Mouse (Mus musculus) hindbrain, embryonic 11.5 days (tissue): ENCODE measurements at regions not wholly inside any gene's neighbourhood (a gene's known extent, or its start where the extent isn't known, plus 50 kb on each side); places are given as distances from the start of the nearest gene placed in this dataset.

Experiments
- ATAC-seq: fragments of 200-750 bp; cut with Nextera tagmentation; 2 replicates; pipeline ENCODE4 v1.8.0; 2017; ENCODE audit warnings: mild to moderate bottlenecking, moderate TSS enrichment, moderate library complexity; ENCODE audit not compliant: low FRiP score
- DNase-seq: peaks from one replicate; pipeline ENCODE4 v3.0.0-alpha.2; 2015; ENCODE audit warnings: low spot score
- H3K27ac ChIP-seq: fragments of 300-500 bp; sonication (generic); 2 replicates; pipeline ENCODE4 v1.5.1; 2014; ENCODE audit warnings: mild to moderate bottlenecking, low read depth, low read length
- H3K27me3 ChIP-seq: fragments of 300-500 bp; sonication (generic); 2 replicates; pipeline ENCODE4 v1.6.1; 2014; ENCODE audit warnings: mild to moderate bottlenecking, low read length, moderate library complexity, mixed read lengths; ENCODE audit not compliant: control insufficient read depth, insufficient read depth
- H3K36me3 ChIP-seq: fragments of 300-500 bp; sonication (generic); 2 replicates; pipeline ENCODE4 v1.6.1; 2014; ENCODE audit warnings: mild to moderate bottlenecking, low read length, moderate library complexity, mixed read lengths; ENCODE audit not compliant: control insufficient read depth, insufficient read depth
- H3K4me1 ChIP-seq: fragments of 300-500 bp; sonication (generic); replicated peaks from 2 replicates; pipeline ENCODE4 v1.6.1; 2014; ENCODE audit warnings: low read length, mixed read lengths; ENCODE audit not compliant: control insufficient read depth, insufficient read depth
- H3K4me2 ChIP-seq: fragments of 300-500 bp; sonication (generic); replicated peaks from 2 replicates; pipeline ENCODE4 v1.6.1; 2014; ENCODE audit warnings: mild to moderate bottlenecking, low read depth, low read length
- H3K4me3 ChIP-seq: fragments of 300-500 bp; sonication (generic); 2 replicates; pipeline ENCODE4 v1.5.1; 2014; ENCODE audit warnings: low read depth, low read length
- H3K9ac ChIP-seq: fragments of 300-500 bp; sonication (generic); 2 replicates; pipeline ENCODE4 v1.6.1; 2014; ENCODE audit warnings: low read depth, low read length
- H3K9me3 ChIP-seq: fragments of 300-500 bp; sonication (generic); 2 replicates; pipeline ENCODE4 v1.6.1; 2016; ENCODE audit warnings: low read length; ENCODE audit not compliant: control insufficient read depth
- WGBS: fragments of 180-500 bp; shearing (Covaris S2); extraction: QIAGEN DNeasy Blood & Tissue Kit; methylation state at CpG from one replicate; pipeline ENCODE4 v1.1.7; 2014; 5-methylcytosine and 5-hydroxymethylcytosine counted together

DNA sequence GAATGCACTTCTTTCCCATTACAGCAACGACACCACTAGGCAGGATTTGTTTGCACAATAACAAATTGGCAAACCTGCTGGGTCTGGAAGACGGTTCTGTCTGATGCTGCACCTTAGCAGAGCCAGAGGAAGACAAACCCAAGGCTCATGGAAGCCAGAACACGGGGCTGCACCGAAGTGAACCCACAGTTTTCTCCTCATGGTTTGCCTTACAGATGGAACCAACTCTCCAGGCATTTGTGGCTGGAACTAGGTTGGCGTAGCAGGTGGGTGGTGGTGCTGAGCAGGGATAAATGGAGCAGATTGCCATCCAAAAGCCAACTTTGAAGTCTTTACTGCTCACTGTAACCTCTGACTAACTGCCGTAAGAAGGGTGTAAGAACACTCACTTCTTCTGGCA, 408.4 kb upstream of the Gm6657 start:
- DNase-seq (no peak), ATAC-seq (no peak)
- H3K4me2 ChIP-seq, result no peak overlapping the region
- H3K36me3 ChIP-seq, result no peaks in the 10 kb centered on the region
- no peaks in the 10 kb centered on the region for H3K9me3 ChIP-seq
- H3K4me1 ChIP-seq, result peaks cover 3% of the 10 kb centered on the region; the same call in 1 of the 2 replicates
- no peak overlapping the region for H3K9ac ChIP-seq
- no peak overlapping the region for H3K27ac ChIP-seq
- no peak overlapping the region for H3K4me3 ChIP-seq
- H3K27me3 ChIP-seq, result no peaks in the 10 kb centered on the region
- 82% methylated on average over 6 of the region's 6 CpGs for WGBS

DNA sequence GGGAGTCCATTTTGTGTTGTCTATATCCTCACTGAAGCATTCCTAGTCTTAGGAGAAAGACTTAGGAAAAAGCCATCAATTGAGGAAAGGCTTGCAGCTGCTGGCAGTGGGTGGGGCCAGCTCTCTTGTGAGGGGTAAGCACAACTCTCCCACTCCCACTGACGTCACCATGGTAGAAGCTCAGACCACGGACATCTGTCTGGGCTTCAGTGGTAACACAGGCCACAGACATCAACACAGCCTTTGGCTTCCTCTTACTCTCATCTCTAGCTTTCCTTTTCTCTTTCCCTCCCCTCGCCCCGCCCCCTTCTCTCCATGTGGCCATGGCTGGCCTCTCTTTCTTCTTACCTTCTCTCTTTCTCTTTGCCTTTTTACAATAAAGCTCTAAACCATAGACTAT, 407.4 kb upstream of the Gm6657 start:
- Histone ChIP-seq H3K4me1 (peaks cover 3% of the 10 kb centered on the region; the same call in 1 of the 2 replicates), H3K36me3 (no peaks in the 10 kb centered on the region), H3K9ac (no peak overlapping the region), H3K27ac (no peak overlapping the region), H3K4me3 (no peak overlapping the region), H3K27me3 (no peaks in the 10 kb centered on the region), H3K9me3 (no peaks in the 10 kb centered on the region), H3K4me2 (no peak overlapping the region)
- no peak for DNase-seq
- ATAC-seq, result no peak
- WGBS, result 57% methylated on average over 4 of the region's 4 CpGs

DNA sequence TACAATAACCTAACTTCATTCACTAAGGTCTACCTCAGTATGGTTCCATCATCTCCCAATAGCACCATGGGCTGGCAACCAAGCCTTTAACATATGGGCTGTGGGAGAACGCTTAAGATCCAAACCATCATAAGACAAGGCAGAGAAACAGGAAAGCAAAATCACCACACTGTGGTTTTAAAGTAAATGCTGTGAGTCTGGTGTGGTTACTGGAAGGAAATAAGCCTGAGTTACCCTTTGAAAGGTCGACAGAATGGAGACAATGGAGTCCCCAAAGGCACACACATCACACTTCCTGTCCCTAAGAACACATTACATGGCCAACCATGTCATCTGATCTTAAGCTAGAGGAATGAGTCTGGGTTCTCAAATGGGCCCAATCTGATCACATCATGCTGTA, 405.8 kb upstream of the Gm6657 start:
- H3K4me2 ChIP-seq, result no peak overlapping the region
- no peak overlapping the region for H3K9ac ChIP-seq
- no peaks in the 10 kb centered on the region for H3K27me3 ChIP-seq
- no peaks in the 10 kb centered on the region for H3K9me3 ChIP-seq
- DNase-seq (no peak), ATAC-seq (no peak)
- H3K36me3 ChIP-seq, result no peaks in the 10 kb centered on the region
- peaks cover 3% of the 10 kb centered on the region; the same call in 1 of the 2 replicates for H3K4me1 ChIP-seq
- WGBS, result 78% methylated on average over 2 of the region's 2 CpGs
- no peak overlapping the region for H3K27ac ChIP-seq
- H3K4me3 ChIP-seq, result no peak overlapping the region

DNA sequence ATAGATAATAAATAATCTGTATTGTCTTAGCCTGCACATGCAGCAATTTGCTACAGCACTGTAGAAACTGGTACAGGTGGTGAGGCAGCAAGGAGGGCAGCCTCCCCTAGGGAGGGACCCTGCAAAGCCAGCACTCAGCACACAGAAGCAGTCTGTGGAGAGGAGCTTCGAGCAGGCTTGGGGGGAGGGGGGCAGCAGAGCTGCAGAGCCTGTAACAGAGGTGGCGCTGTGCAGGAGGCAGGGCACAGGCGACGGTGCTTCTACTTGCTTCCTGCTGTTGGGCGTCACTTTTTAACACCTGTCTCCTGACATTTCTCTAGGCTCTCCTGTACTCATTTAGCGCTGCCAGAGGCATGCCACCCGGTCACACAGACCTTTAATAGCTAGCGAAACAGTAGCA, 404.6 kb upstream of the Gm6657 start:
- Histone ChIP-seq H3K27me3 (no peaks in the 10 kb centered on the region), H3K36me3 (no peaks in the 10 kb centered on the region), H3K4me2 (peak overlapping the region; percentile 45), H3K9me3 (no peaks in the 10 kb centered on the region), H3K9ac (peak overlapping the region; percentile 15; the same call in 1 of the 2 replicates), H3K4me1 (peaks cover 3% of the 10 kb centered on the region; the same call in 1 of the 2 replicates), H3K27ac (no peak overlapping the region), H3K4me3 (peak overlapping the region; percentile 9; the same call in 1 of the 2 replicates)
- DNase-seq (peak; percentile 66), ATAC-seq (peak; percentile 53; the same call in 1 of the 2 replicates)
- WGBS, result 4% methylated on average over 8 of the region's 8 CpGs

DNA sequence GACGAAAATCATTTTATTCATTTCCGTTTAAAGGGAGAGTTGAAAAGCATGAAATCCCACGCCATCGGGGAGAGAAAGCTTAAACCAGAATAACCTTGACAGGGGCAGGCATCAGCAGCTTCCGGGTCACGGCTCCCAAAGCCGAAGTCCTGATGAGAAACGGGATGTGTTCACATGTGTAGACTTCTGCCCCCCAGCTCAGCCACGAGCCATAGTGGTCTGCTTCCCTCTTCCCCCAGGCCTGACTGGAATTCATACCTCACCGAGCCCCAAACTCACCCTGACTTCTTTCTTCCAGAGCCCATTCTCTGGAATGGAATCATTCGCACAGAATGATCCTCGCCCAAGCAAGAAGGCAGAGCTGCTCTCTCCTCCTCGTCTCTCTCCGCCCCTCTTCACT, 404.2 kb upstream of the Gm6657 start:
- H3K4me3 ChIP-seq, result peak overlapping the region; percentile 9
- no peak for ATAC-seq

DNA sequence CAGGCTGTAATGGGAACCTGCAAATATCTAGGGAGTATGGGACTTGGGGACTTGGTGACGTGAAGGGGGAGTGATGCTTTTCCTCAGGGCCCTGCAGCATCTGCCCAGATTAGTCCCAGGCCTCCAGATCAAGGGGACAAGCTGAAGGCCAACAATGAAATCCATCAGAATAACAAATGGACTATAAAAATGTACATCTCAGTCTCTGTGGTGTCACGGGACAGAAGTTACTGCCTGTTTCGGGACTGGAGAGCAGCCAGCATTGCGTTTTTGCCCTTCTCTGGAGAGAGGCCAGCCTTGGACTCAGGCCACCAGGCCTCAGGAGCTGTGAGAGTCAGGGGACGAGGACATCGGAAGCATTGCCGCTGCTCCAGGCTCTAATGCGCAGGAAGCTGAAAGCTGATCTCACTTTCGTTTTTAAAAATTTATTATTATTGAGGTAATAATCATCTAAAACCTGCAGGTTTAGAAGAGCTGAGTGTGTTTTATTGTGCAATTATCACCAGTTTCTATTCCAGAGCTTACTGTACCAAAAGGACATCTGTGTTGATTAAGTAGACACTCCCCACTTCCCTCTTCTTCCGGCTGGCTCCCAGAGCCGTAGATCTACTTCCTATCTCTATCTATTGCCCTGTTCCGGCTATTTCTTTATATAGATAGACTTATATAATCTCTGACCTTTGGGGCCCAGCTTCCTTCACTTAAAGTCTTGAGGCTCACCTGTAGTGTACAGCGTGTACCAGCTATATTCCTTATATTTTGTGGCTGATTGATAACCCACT, 403.0 kb upstream of the Gm6657 start:
- no peaks in the 10 kb centered on the region for H3K9me3 ChIP-seq
- DNase-seq, result no peak
- no peaks in the 10 kb centered on the region for H3K27me3 ChIP-seq
- H3K36me3 ChIP-seq, result no peaks in the 10 kb centered on the region
- no peak overlapping the region for H3K4me3 ChIP-seq
- no peak overlapping the region for H3K9ac ChIP-seq
- no peak overlapping the region for H3K27ac ChIP-seq
- no peak for ATAC-seq
- WGBS, result 89% methylated on average over 13 of the region's 13 CpGs
- H3K4me2 ChIP-seq, result no peak overlapping the region
- H3K4me1 ChIP-seq, result peaks cover 3% of the 10 kb centered on the region; the same call in 1 of the 2 replicates

More for the DNA sequence above, 404.2 kb upstream of the Gm6657 start:
- H3K4me1 ChIP-seq, result peaks cover 3% of the 10 kb centered on the region; the same call in 1 of the 2 replicates
- no peak overlapping the region for H3K27ac ChIP-seq
- no peak overlapping the region; the same call in 1 of the 2 replicates for H3K9ac ChIP-seq
- no peaks in the 10 kb centered on the region for H3K27me3 ChIP-seq
- DNase-seq, result no peak
- H3K9me3 ChIP-seq, result no peaks in the 10 kb centered on the region
- peak overlapping the region; percentile 45 for H3K4me2 ChIP-seq
- H3K36me3 ChIP-seq, result no peaks in the 10 kb centered on the region
- WGBS, result 19% methylated on average over 14 of the region's 14 CpGs

DNA sequence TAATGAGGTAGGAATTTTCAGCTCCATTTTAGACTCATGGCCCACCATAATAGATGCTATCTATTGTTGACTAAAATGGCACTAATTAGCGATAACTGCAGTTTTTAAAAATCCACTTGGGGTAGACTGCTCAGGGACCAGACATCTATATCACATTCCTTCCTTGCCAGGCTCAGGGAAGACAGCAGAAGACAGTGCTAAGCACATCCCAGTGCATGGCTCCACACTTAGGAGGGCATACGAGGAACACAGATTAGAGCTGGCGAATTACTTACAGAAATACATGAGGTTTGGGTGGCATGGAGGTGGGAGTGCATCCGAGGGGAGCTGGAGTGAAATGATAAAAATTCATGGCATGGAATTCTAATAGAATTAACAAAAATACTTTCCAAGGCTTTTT, 395.5 kb upstream of the Gm6657 start:
- DNase-seq (no peak), ATAC-seq (no peak)
- no peak overlapping the region for H3K4me2 ChIP-seq
- H3K27ac ChIP-seq, result no peak overlapping the region
- no peaks in the 10 kb centered on the region for H3K4me1 ChIP-seq
- whole genome bisulfite sequencing, result 91% methylated on average over 4 of the region's 4 CpGs
- H3K9ac ChIP-seq, result no peak overlapping the region
- no peak overlapping the region for H3K4me3 ChIP-seq
- no peaks in the 10 kb centered on the region for H3K36me3 ChIP-seq
- no peaks in the 10 kb centered on the region for H3K27me3 ChIP-seq
- H3K9me3 ChIP-seq, result no peaks in the 10 kb centered on the region

DNA sequence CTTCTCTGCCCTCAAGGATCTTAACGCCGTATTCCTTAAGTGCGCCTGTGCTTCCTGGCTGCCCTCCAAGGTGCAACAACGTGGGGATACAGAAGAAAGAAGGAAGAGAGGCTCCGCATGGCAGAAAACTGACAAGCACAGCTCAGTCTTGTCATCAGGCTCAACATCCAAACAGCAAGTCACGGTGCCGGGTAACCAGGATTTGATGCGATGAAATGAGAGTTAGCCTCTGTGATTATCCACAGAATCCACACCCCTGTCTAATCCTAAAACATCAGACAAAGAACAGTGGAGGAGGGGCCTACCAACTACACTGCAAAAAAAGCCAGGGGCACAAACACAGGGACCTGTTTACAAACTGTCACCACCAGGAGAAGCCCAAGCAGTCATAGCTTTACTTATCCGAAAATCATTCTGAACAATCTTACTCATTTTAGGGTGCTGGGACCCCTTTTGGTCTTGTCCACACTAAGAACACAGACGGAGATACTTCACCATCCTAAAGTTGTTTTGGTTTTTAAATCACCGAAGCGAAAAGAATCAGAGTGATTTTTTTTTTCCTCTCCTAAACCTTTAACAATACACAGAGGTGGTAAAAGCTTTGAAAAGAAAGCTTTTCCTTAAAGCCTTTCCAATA, 394.8 kb upstream of the Gm6657 start:
- Histone ChIP-seq H3K27me3 (no peaks in the 10 kb centered on the region), H3K4me2 (no peak overlapping the region), H3K27ac (no peak overlapping the region), H3K9ac (no peak overlapping the region), H3K4me3 (no peak overlapping the region), H3K36me3 (no peaks in the 10 kb centered on the region), H3K4me1 (no peaks in the 10 kb centered on the region), H3K9me3 (no peaks in the 10 kb centered on the region)
- DNase-seq (no peak), ATAC-seq (no peak)
- 75% methylated on average over 12 of the region's 12 CpGs for WGBS

DNA sequence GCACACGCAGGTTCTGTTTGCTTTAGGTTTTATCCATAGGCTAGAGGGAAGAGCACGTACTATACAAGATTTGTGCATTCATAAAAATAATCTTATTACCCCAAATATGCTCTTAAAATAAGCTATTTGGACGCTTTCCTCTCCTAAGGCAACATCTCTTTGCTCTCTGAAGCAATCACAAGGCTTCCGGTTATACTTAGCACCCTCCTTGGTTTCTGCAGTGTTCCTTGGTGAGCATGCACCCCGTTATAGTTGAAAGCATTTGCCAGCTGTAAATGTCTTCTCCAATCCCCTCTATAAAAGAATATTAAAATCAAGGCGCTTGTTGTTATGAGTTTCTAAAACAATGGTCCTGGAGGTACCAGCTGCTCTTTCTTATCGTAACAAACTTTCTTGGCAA, 386.4 kb upstream of the Gm6657 start:
- Histone ChIP-seq H3K4me2 (no peak overlapping the region), H3K9ac (no peak overlapping the region), H3K27me3 (no peaks in the 10 kb centered on the region), H3K4me1 (no peaks in the 10 kb centered on the region), H3K36me3 (no peaks in the 10 kb centered on the region), H3K9me3 (no peaks in the 10 kb centered on the region), H3K4me3 (no peak overlapping the region), H3K27ac (no peak overlapping the region)
- WGBS, result 92% methylated on average over 7 of the region's 7 CpGs
- no peak for ATAC-seq
- DNase-seq, result no peak
